Mouse (Mus musculus) embryo, embryonic 11.5 days (tissue): ENCODE data around the gene Synj2.

Experiments
- DNase-seq: peaks from one replicate; pipeline ENCODE4 v3.0.0-alpha.2; 2012; ENCODE audit warnings: low read depth, low spot score

The Synj2 gene

GRCm38 (mm10) chr17:5975099-5975977, 34.3 kb downstream of the Synj2 start:
- DNase-seq: no peak

DNA sequence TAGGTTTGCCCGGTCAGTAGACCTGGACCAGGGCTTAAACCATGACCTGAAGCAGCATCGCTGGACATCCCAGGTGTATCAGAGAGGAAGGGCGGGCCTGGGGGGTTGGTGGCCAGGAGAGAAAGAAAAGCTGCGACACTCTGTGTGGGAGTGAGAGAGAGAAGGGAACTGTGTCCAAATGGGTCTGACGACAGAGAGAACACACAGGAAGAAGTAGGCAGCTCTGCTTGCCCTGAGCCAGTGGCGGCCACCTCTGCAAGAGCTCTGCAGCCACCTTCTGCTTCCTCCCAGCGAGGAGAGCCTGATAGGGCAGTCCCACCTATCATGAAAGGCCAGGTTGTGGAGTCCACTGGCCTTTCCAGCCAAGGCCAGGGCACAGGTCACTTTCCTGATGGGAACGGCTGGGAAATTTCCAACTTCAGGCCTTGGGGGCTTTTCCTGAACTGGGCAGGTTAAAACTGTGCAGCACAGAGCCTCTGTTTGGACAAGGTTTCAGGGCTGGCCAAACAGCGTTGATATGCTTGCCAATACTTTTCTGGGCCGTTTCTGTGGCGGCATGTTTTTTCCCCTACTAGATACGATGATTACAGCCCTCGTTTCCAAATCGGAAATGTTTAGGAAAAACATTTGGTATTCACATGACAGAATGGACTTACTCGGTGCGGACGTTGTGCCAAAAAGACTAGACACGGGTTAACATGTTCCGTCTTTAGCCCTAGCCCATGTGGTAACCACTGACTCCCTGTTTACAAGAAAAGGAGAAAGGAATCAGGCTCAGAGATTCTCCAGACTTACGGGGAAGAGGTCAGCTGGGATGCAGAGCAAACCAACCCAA, 35.4 kb downstream of the Synj2 start:
- DNase-seq: no peak

- DNase-seq: no peak
Measured at GRCm38 (mm10) chr17:5977056-5977920, 36.2 kb downstream of the Synj2 start.

DNA sequence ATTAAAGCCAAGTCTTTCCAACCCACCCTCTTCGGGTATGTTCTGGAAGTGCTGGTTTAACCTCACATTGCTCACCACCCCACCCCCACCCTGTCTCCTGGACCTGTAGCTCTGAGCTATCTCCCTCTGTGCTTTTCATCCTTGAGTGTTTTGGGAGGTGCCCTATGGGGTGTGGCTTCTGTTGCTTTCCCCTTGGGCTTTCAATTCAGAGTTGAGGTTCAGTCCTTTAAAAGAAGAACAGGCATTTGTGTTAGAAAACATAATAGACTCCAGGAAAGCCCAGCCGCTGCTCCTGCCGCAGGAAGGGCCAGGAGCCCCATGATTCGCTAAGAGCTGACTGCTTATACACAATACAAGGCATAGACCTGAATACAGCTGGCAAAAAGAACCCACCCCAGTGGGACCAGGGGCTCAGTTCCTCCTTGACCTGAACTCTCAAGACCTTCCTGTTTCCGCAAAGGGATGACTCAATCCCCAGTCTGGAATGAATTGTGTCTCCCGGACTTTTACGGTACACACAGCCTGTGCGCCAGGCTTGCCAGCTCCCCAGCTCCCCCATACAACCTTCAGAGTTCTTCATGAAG, 36.9 kb downstream of the Synj2 start:
- DNase-seq: no peak

GRCm38 (mm10) chr17:5978505-5979077, 37.5 kb downstream of the Synj2 start:
- DNase-seq: no peak

DNA sequence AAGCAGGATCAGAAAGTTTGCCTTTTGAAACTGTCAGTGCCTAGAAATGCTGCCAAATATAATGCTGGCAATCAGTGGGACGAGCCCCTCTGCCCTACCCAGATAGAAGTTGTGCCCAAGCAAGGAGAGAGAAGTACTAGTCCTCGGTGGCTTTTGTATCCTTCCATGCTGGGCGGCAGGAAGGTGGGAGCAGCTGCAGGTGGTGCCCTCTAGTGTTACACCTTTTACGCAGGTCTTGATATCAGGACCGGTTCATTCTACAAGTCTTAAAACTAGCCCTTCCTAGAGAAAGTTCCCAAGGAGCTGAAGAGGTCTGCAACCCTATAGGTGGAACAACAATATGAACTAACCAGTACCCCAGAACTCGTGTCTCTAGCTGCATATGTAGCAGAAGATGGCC, 39.8 kb downstream of the Synj2 start:
- no peak for DNase-seq

DNA sequence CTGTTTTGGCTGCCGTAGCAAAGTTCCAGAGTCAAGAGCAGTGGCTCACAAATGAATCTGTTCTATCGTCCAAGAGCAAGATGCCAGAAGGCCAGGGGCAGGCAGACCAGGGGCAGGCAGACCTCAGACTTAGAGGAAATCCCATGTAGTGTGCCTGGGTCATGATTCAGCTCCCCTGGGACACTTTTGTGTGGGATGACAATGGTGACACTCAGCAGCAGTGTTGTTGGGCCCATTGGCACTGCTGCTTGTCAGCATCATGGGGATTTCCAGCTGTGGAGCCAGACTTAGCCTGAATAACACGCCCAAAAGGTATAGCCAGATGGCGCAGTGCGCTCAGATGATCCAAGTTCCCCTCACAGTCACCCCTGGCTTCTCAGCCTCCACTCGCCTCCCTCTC, 42.1 kb downstream of the Synj2 start:
- no peak for DNase-seq

DNA sequence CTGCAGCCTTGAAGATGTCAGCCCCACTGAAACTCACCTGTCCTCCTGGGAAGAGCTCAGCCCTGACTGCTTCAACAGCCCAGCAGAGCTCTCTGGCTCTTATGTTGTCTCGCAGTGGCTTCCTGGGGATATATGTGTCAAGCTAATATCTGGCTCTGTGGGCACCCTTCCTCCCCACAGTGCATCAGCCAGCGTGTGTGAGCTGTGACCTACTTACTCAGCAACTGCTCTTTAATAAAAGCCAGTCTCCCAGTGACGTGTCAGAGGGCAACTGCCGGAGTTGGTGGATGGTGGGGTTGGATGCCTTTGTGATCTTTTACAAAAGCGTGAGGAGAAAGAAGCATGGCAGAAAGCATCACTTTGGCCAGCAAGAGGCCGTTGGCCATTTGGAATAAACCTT, 42.8 kb downstream of the Synj2 start:
- DNase-seq: no peak

DNA sequence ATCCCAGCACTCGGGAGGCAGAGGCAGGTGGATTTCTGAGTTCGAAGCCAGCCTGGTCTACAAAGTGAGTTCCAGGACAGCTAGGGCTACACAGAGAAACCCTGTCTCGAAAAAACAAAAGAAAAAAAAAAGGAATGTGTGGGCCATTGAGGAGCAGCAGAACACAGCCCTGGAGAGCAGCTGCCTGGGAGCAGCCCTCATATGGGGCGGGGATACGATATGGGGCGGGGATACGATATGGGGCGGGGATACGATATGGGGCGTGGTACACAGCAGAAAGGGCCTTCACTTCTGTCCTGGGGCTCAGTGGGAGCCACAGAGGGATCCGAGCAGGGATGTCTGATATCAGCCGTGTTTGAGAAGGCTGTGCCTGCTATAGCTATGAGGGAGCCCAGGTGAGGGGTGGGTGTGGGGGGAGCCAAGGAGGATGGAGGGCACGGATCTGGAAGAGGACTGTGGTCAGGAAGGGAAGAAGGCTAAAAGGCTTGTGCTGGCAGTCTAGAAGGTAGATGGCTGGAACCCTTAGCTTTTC, 43.7 kb downstream of the Synj2 start:
- no peak for DNase-seq

- DNase-seq: no peak
Measured at GRCm38 (mm10) chr17:5985271-5985670, 44.2 kb downstream of the Synj2 start.

GRCm38 (mm10) chr17:5987271-5988056, 46.4 kb downstream of the Synj2 start:
- DNase-seq: no peak

DNA sequence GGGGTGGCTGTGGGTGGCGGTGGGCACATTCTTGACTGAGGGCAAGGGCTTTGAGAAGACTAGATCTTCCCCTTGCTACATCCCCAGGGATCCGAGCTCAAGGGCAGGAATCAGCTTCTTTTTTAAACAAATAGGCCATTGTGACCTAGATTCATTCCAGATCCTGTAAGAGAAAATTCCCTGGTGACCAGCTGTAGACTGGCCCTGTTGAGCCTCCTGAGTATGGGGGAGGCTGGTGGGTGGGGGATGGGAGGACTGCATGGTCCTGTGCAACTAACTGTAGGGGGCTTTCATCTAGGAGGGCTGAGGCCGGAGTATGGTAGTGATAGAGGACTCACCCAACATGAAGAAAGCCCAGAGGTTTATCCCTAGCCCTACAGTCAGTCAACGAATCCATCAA, 47.0 kb downstream of the Synj2 start:
- no peak for DNase-seq

DNA sequence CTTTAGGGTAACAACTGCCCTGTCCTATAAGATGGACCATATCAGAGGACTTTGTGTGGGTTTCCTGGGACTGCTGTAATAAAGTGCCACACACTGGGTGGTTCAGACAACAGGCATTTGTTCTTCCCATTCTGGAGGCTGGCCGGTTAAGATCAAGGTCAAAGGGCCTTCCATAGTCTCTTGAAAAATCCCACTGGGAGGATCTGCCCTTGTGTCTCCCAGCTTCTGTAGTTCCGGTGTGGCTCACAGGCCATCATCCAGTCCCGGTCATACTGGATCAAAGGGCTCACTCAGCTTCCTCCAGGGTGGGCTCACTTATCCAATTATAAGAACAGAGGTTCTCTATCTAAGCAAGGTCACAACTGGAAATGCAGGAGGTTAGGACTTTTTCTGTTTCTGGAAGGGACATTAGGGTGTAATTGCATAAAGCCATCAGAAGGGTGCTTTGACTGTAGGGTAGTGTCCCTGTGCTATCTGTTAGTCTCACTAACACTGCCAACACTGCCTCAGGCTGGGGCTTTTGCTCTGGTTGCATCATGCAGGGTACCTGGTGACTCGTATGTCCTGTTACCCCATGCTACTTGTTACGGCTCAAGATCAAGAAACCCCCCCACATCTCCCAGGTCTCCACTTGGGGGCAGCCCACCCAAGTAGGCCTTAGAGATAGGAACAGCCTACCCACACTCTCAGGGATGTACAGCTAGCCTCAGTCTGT, 51.9 kb downstream of the Synj2 start:
- no peak for DNase-seq

DNA sequence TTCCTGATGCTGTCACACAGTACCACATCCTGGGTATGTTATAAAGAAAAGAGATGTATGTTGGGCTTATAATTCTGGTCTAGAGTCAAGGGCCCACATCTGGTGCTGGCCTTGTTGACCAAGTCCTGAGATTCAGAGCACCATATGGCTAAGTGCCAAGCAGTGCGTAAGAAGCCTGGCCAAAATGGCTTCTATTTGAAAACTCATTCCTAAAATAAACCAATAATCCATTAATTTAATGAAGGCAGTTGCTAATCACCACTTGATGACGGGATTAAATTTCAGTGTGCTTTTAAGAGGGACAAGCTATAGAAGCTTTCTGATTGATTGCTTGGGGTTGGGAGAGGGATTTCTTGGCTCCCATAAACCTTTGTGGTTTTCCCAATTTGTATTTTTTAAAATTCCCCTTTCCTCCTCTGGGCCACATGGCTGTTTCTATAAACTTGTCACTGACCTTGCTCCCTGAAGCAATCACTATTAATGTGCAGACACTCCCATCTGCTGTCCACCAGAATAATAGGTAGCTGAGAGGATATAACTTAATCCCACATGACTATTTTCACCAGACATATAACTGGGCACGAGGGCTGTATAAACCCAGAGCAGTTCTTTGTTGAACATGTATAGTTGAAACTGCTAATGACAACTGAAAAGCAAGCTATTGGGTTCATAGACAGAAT, 52.6 kb downstream of the Synj2 start:
- no peak for DNase-seq

DNA sequence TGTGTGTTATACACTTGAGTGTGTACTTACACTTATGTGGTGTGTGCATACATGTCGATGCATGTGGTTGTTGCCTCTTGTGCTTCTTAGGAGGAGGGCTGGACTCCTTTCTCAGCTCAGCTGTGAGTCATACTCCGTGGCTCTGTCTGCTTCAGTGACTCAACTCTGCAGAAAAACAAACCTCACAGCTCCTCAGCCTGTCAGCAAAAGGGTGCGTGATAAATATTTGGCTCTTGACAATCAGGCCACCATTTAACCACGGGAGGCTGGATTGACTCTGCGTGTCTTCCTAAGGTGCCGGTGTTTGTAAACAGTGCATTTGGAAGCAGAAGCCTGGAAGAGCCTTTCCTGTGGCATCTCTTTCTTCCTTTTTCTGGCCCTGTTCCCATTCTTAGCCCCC, 53.5 kb downstream of the Synj2 start:
- DNase-seq: no peak

DNA sequence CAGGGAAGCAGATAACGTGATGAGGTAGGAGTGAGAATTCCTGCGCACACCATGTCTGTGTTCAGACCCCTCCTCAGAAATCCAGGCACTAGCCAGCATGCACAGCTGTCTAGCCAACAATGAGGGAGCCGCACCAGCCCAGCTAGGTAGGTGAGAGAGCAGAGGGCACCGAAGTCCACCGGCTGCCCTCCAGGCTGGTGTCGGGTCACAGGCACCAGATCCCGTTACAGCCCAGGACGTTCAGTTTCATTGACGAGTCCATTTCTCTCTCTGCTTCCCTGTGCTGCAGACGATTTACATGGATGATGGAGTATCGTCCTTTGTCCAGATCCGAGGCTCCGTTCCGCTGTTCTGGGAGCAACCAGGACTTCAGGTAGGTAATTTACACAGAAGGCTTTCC, 55.5 kb downstream of the Synj2 start:
- no peak for DNase-seq

DNA sequence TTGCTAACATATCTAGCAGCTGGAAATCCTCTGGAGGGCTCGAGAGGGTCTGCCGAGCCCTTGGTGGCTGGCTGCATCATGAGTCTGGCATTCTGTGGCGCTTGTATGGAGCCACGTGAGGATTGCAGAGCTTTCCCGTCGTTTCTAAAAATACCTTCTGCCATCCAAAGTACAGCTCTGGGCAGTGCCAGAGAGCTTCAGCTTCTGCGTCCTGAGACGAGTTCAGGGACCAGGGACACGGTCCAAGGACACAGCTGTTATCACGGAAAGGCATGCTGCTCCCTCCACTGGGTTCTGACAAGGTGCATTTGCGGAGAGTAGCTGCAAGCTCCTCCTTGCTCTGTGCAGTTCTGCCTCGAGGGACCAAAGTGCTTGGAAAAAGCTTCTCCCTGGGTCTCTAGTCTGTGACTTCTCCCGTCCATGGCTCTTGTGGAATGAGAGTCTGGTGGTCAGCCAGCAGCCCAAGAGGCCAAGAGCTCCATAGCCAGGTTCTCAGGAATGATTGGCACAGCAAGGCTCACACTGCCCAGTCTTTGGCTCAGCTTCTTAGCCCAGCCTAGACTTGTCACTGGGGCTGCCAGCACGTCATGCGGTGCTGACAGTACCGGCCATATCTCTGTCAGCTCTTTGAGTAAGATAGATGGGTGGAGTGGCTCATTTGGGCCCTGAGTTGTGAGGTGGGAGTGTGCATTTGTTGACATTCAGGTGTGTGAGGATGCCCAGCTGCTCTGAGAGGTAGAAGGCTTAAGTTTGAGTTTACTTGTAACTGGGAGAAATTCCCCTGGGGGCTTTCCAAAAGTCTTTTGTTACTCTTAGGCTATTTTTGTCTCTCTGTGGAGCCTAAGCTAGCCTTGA, 56.5 kb downstream of the Synj2 start:
- no peak for DNase-seq

DNA sequence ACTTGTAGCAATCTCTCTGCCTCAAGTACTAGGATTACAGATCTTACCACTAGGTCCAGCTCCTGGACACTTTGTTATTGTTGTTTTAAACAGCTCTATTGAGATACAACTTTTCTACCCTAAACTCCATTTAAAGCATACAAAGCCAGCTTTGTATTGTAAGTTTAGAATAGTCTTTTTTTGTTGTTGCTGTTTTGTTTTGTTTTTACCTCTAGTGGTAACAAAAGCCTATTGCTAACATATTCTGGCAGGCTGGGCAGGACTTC, 57.1 kb downstream of the Synj2 start:
- no peak for DNase-seq
